Mouse (Mus musculus) ES-E14 (cell line): ENCODE measurements around the gene Rad9a. TPM values are rescaled to one million over a fixed set of nuclear protein-coding genes. Genes with fewer than 3 reads are reported as not detected.

ENCODE experiments used
- DNase-seq: peaks from one replicate; pipeline ENCODE4 v3.0.0-alpha.2; 2013; ENCODE audit warnings: low read depth, low spot score
- H3K27ac ChIP-seq: 2 replicates; pipeline ENCODE4 v1.5.1; 2012; ENCODE audit warnings: low read depth, mild to moderate bottlenecking, low read length, moderate library complexity, mixed read lengths; ENCODE audit not compliant: poor library complexity, insufficient read depth, severe bottlenecking
- H3K36me3 ChIP-seq: 2 replicates; pipeline ENCODE4 v1.6.1; 2012; ENCODE audit warnings: mild to moderate bottlenecking, low read length, moderate library complexity, mixed read lengths; ENCODE audit not compliant: control insufficient read depth, poor library complexity, insufficient read depth, severe bottlenecking
- H3K4me1 ChIP-seq, 2 experiments: fragments of 150-350 bp in 1 of 2; sonication (generic) in 1 of 2; 2 replicates each; pipeline ENCODE4 v1.6.1; 2012; ENCODE audit warnings: low read length in 2 of 2, mild to moderate bottlenecking in 1 of 2, mixed read lengths in 1 of 2; ENCODE audit not compliant: control insufficient read depth in 2 of 2, insufficient read depth in 2 of 2, poor library complexity in 1 of 2
- H3K4me3 ChIP-seq, 2 experiments: fragments of 150-350 bp in 1 of 2; sonication (generic) in 1 of 2; 2 replicates each; pipeline ENCODE4 v1.5.1; 2012; ENCODE audit warnings: low read length in 2 of 2, low read depth in 1 of 2, mild to moderate bottlenecking in 1 of 2, mixed read lengths in 1 of 2; ENCODE audit not compliant: insufficient read depth in 1 of 2, poor library complexity in 1 of 2, severe bottlenecking in 1 of 2
- H3K9ac ChIP-seq: 2 replicates; pipeline ENCODE4 v1.6.1; 2012; ENCODE audit warnings: low read depth, mild to moderate bottlenecking, low read length, mixed read lengths; ENCODE audit not compliant: poor library complexity, insufficient read depth, severe bottlenecking
- H3K9me3 ChIP-seq: fragments of 150-350 bp; sonication (generic); 2 replicates; pipeline ENCODE4 v1.6.1; 2012; ENCODE audit warnings: low read depth, mild to moderate bottlenecking, low read length; ENCODE audit not compliant: control insufficient read depth, insufficient read depth
- CHD2 ChIP-seq: IDR thresholded peaks from 2 replicates; pipeline ENCODE4 v1.6.1; 2014; ENCODE audit warnings: mild to moderate bottlenecking, low read depth, low read length, inconsistent platforms
- HCFC1 ChIP-seq: IDR thresholded peaks from 2 replicates; pipeline ENCODE4 v1.6.1; 2012; ENCODE audit warnings: low read length, inconsistent platforms, borderline replicate concordance; ENCODE audit not compliant: insufficient read depth
- MAFK ChIP-seq: IDR thresholded peaks from 2 replicates; pipeline ENCODE4 v1.6.1; 2014; ENCODE audit warnings: mild to moderate bottlenecking, low read depth, low read length, inconsistent platforms; ENCODE audit not compliant: insufficient read depth
- ZC3H11A ChIP-seq: IDR thresholded peaks from 2 replicates; pipeline ENCODE4 v1.6.1; 2012; ENCODE audit warnings: low read depth, mild to moderate bottlenecking, inconsistent platforms, low read length, borderline replicate concordance
- ZNF384 ChIP-seq: IDR thresholded peaks from 2 replicates; pipeline ENCODE4 v1.6.1; 2012; ENCODE audit warnings: low read depth, low read length, inconsistent platforms
- in situ Hi-C, 2 experiments: fragments of 600-800 bp; cut with MboI; formaldehyde crosslinking; loops; one replicate each; pipeline ENCODE4 v1.15.1; 2025; ENCODE audit warnings: low sequenced_read_pairs in 2 of 2, inconsistent platforms in 1 of 2; ENCODE audit not compliant: unreplicated experiment in 2 of 2
- total RNA-seq: library from RNA; depleted of rRNA; stranded (reverse); fragments of 300-350 nt; gene quantifications from 2 replicates; pipeline ENCODE4 v1.2.3, GENCODE M21; 2012

The Rad9a gene
- total RNA-seq, 1 experiment: 33.1 TPM

GRCm38 (mm10) chr19:4148491-4148806, 53.0 kb downstream of the Rad9a start, which contains the start of gene Coro1b:
Gene Coro1b (plus strand): TSS chr19:4148619.
- H3K4me3 ChIP-seq: peak within 1 kb of the TSS; percentile 85 to 86

DNA sequence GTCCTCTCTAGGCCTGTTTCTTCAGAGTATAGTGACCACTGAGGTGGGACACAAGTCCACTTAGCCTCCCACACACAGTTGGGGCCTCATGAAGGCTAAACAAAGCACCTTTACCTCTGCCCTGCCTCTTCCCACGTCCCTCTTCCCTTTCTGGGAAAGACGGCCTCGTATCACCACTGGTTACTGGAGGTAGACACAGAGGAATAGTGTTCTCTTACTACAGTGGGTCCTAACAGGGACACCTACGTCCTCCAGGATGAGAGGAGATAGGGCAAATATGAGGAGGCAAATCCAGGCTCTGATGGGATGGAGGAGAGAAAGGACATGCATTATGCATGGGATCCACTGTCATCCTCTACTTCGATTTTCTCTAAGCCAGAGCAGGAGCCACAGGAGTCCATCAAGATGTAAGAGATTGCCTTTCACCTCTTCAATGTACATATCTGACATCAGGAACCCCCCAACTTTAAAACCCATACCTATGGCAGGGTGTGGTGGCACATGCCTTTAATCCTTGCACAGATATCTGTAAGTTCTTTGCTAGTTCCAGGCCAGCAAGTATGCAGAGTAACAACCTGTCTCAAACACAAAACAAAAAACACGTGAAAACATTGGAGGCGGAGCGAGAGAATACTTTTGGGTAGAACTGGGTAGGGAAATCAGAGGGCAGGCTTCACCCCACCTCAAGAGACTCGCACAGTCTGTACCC, 53.5 kb downstream of the Rad9a start:
- Histone ChIP-seq H3K9ac (no peak overlapping the region), H3K4me1 (peaks cover 3 to 36% of the 10 kb centered on the region in 2 experiments), H3K4me3 (peak overlapping the region in 1 of 2 experiments; percentile 86; a peak in 2 of 4 replicates), H3K9me3 (no peaks in the 10 kb centered on the region), H3K36me3 (peaks cover 17% of the 10 kb centered on the region; the same call in 1 of the 2 replicates), H3K27ac (no peak overlapping the region)
- TF ChIP-seq ZC3H11A (no peak), HCFC1 (no peak), MAFK (no peak), CHD2 (no peak), ZNF384 (no peak)
- no peak for DNase-seq
- in situ Hi-C loops: no loop called here

More at GRCm38 (mm10) chr19:4148491-4148806, 53.0 kb downstream of the Rad9a start, which contains the start of gene Coro1b:
- H3K4me1 ChIP-seq: peaks cover 3 to 41% of the 10 kb centered on the region in 2 experiments
- peak; percentile 82 for DNase-seq
- in situ Hi-C loops: no loop called here
- peaks cover 21% of the 10 kb centered on the region; the same call in 1 of the 2 replicates for H3K36me3 ChIP-seq
- no peaks in the 10 kb centered on the region for H3K9me3 ChIP-seq
- no peak for TF ChIP-seq ZNF384
- no peak for TF ChIP-seq MAFK
- TF ChIP-seq CHD2: no peak
- no peak for TF ChIP-seq ZC3H11A
- H3K27ac ChIP-seq: no peak within 1 kb of the TSS; the same call in 1 of the 2 replicates
- H3K9ac ChIP-seq: peak within 1 kb of the TSS; percentile 86

GRCm38 (mm10) chr19:4147022-4147405, 54.4 kb downstream of the Rad9a start:
- in situ Hi-C loops: no loop called here
- no peak overlapping the region for H3K27ac ChIP-seq

DNA sequence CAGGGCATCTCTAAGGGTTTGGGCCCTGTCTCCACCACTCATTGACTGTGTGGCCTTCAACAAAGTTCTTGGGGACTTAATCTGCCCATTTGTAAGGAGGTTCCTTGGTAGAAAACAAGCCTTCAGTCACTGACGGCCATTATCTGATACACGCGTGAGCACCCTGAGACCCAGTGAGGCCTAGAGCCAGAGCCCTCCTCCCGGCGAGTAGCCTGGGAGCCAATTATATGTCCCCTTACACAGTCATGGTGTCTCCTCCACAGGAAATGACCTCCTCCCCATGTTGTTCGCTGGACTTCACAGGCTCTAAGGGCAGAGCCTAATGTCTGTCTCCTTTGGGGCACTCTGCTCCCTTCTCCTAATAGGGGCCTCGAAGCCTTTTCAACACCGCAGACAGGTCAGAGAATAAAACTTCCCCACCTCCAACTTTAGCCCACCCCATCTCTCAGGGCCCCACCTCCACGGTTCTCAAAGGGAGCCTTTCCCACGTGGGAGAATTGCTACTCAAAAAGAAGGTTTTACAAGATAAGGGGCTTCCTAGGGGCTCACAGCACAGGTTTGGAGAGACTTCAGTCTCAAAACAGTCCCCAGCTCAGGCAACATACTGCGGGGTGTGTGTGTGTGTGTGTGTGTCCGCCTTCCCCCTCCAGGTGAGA, 55.0 kb downstream of the Rad9a start:
- H3K27ac ChIP-seq: no peak overlapping the region

More at GRCm38 (mm10) chr19:4147022-4147405, 54.4 kb downstream of the Rad9a start:
- Histone ChIP-seq H3K36me3 (peaks cover 17% of the 10 kb centered on the region; the same call in 1 of the 2 replicates), H3K4me1 (peaks cover 3 to 32% of the 10 kb centered on the region in 2 experiments), H3K9me3 (no peaks in the 10 kb centered on the region), H3K4me3 (no peak overlapping the region), H3K9ac (no peak overlapping the region)
- TF ChIP-seq HCFC1 (no peak), MAFK (no peak), ZC3H11A (no peak), ZNF384 (no peak), CHD2 (no peak)
- DNase-seq: no peak

More for the DNA sequence above, 55.0 kb downstream of the Rad9a start:
- in situ Hi-C loops: no loop called here
- no peak overlapping the region for H3K4me3 ChIP-seq
- peaks cover 3 to 29% of the 10 kb centered on the region in 2 experiments for H3K4me1 ChIP-seq
- no peak for DNase-seq
- H3K9me3 ChIP-seq: no peaks in the 10 kb centered on the region
- H3K9ac ChIP-seq: no peak overlapping the region
- H3K36me3 ChIP-seq: peaks cover 16% of the 10 kb centered on the region; the same call in 1 of the 2 replicates
- TF ChIP-seq CHD2 (no peak), ZC3H11A (no peak), ZNF384 (no peak), MAFK (no peak), HCFC1 (no peak)
